Mouse (Mus musculus): ENCODE measurements around the gene Tmem259.

DNA sequence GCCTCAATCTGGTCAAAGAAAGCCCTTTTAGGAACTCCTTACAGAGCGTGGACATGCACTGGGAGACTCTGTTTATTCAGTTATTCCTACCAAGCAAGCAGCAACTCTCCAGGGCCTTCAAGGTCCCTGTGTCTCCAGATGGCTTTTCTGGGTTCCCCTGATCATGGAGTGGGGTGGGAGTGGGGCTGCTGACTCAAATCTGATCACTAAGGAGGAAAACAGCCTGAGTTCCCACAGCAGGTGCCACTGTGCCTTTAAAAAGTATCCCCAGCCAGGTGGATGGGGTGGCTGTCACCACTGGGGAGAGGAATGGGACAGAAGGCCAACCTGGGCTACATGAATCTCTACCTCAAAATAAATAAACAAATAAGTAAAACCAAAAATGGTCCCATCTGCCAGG is 41.1 kb downstream of the Tmem259 start:
- TF ChIP-seq POLR2A (IDR thresholded peaks at IDR 0.05; ENCODE audit: insufficient read depth, low read length) = no peak
- TF ChIP-seq CTCF (IDR thresholded peaks at IDR 0.05; ENCODE audit: low read depth, low read length) = no peak
- no peak for TF ChIP-seq EP300 (IDR thresholded peaks at IDR 0.05; ENCODE audit: insufficient read depth, low read depth, low read length)
